Mouse (Mus musculus): ENCODE measurements around the gene Tas2r143. TPM values are rescaled to one million over a fixed set of nuclear protein-coding genes. Genes with fewer than 3 reads are reported as not detected.

Gene Tas2r143
- polyA plus RNA-seq, 1 experiment from 2014 or later: not detected

DNA sequence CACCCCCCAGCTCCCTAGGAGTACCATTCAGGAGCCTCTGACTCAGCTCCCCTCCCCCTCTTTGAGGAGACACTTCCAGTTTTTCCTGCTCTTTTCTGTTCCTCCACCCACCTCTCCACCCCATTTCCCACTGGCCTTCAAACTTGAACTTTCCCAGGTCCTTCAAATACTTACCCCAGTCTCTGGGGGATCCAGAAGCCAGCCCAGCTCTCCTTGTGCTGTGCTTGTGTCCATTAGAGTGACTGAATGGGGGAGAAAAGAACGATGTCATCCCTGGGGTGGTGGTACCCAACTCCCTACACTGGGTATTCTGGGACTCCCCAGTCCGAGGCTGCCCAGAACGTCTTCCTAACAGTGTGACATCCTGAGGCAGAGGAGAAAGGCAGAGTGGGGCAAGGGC, 28.0 kb upstream of the Tas2r143 start:
- no peaks in the 10 kb centered on the region for H3K9me3 ChIP-seq
- H3K36me3 ChIP-seq: no peaks in the 10 kb centered on the region
- ATAC-seq (ENCODE audit: low FRiP score, low read depth): no peak
- 0 out of 2 replicates have a peak overlapping the region, but pooled peaks have one; percentile 72 for H3K9ac ChIP-seq
- H3K4me2 ChIP-seq (replicated peaks): peak overlapping the region; percentile 94
- H3K4me1 ChIP-seq: peaks cover 21% of the 10 kb centered on the region
- no peak overlapping the region for H3K27ac ChIP-seq
- no peaks in the 10 kb centered on the region for H3K27me3 ChIP-seq
- 13% methylated on average over 3 of the region's 3 CpGs for WGBS
- H3K4me3 ChIP-seq: peak overlapping the region; percentile 62

DNA sequence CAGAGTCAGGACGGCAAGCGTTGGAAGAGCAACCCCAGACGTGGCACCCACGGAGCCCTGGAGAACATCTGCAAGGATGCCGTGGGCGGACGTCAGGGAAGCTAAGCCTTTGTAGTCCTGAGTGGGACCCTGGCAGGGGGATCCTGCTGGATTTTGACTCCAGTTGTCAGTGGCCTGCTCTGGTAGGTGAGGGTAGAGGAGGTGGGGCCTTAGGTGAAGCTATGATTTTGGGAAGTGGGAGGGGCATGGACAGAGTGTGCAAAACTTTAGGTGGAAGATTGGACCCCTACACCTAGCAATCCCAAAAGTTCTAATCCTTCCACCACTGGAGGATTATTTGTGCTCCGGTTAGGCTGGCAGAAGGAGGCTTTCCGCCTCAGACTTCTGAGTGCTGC, 27.6 kb upstream of the Tas2r143 start:
- peak overlapping the region; percentile 62 for H3K4me3 ChIP-seq
- H3K9me3 ChIP-seq: no peaks in the 10 kb centered on the region
- H3K9ac ChIP-seq: peak overlapping the region; percentile 72; the same call in 1 of the 2 replicates
- no peaks in the 10 kb centered on the region for H3K27me3 ChIP-seq
- peaks cover 21% of the 10 kb centered on the region for H3K4me1 ChIP-seq
- H3K27ac ChIP-seq: 0 out of 2 replicates have a peak overlapping the region, but pooled peaks have one; percentile 48
- ATAC-seq (ENCODE audit: low FRiP score, low read depth): peak; percentile 48
- H3K36me3 ChIP-seq: no peaks in the 10 kb centered on the region
- H3K4me2 ChIP-seq (replicated peaks): peak overlapping the region; percentile 94
- whole genome bisulfite sequencing: 14% methylated on average over 9 of the region's 9 CpGs

DNA sequence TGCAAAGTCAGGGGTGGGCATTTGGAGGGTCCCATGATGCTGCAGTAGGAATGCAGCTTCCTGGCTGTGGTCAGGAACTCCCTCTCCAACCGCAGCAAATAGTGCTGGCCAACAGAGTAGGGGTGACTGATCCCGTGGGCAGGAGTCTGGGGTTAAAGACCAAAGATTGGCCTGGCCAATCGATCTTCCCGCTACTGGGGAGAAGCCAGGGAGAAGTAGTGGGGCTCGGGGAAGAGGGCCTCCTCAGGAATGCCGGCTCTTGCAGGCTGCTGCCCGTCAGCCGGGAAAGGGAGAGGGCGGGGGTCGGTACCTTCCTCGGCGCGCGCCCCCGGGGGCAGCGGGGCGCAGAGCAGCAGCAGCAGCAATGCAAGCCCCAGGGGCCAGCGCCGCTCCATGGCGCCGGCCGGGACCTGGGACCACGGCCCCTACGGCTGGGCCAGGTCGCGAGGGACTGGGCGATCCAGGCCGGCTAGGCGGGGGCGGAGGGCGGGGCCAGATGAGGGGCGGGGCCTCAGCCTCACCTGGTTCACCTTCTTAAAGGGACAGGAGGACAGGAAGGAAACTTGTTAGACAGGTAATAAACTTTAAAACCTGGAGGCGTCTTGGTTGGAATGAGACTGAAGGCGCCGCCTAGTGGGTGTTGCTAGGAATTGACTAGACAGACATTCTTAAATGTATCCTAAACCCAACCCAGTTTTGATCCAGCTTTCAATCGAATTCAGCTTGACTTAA, 27.1 kb upstream of the Tas2r143 start, which contains the start of gene Epha1:
Epha1 (minus strand) TSS at position 453 of the 732 bp plus-strand sequence.
- under 1% methylated on average over 32 of the region's 36 CpGs for WGBS
- peak within 1 kb of the TSS; percentile 62 for H3K4me3 ChIP-seq
- H3K4me1 ChIP-seq: peaks cover 21% of the 10 kb centered on the region
- H3K27me3 ChIP-seq: no peaks in the 10 kb centered on the region
- peak within 1 kb of the TSS; percentile 94 for H3K4me2 ChIP-seq (replicated peaks)
- no peaks in the 10 kb centered on the region for H3K9me3 ChIP-seq
- peak within 1 kb of the TSS; percentile 48; the same call in 1 of the 2 replicates for H3K27ac ChIP-seq
- H3K36me3 ChIP-seq: no peaks in the 10 kb centered on the region
- peak within 1 kb of the TSS; percentile 72 for H3K9ac ChIP-seq
- peak; percentile 57 for ATAC-seq (ENCODE audit: low FRiP score, low read depth)

DNA sequence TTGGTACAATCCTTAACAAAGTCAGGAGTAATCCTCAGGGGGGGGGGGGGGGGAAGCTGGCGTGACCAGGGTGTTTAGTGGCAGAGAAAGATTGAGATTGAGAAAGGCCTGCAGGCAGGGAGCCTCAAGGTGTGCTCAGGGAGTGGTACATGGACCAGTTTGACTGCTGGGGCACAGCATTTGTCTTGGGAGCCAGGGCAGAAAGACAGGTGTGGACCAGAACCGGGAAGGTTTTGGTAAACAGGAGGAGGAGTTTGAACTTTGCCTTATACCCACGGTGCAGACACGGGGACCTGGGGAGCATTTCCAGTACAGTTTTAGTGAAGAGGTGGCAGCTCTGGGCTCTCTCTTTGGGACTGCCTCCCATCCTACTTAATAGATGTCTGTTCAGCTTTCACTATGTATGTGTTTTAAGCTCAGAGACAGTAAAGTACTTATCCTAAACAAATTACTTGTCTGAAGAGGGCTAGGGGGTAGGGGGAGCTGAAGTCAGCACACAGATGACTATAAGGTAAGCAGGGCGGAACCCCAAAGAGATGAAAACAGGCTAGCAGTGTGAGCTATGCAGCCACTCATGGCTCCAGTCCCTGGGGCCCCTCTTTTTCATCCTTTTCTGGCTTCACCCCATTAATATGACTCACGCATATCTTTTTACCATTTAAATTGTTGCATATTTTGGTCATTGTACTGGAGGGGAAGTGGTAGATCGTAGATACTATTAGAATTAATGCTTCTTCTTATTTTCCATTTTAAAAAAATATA, 26.2 kb upstream of the Tas2r143 start:
- peaks cover 21% of the 10 kb centered on the region for H3K4me1 ChIP-seq
- no peaks in the 10 kb centered on the region for H3K27me3 ChIP-seq
- no peak overlapping the region for H3K27ac ChIP-seq
- peak overlapping the region; percentile 62 for H3K4me3 ChIP-seq
- H3K9me3 ChIP-seq: no peaks in the 10 kb centered on the region
- 0 out of 2 replicates have a peak, but pooled peaks have one; percentile 2 for ATAC-seq (ENCODE audit: low FRiP score, low read depth)
- H3K9ac ChIP-seq: peak overlapping the region; percentile 72
- WGBS: 37% methylated on average over 7 of the region's 7 CpGs
- peak overlapping the region; percentile 94 for H3K4me2 ChIP-seq (replicated peaks)
- no peaks in the 10 kb centered on the region for H3K36me3 ChIP-seq

DNA sequence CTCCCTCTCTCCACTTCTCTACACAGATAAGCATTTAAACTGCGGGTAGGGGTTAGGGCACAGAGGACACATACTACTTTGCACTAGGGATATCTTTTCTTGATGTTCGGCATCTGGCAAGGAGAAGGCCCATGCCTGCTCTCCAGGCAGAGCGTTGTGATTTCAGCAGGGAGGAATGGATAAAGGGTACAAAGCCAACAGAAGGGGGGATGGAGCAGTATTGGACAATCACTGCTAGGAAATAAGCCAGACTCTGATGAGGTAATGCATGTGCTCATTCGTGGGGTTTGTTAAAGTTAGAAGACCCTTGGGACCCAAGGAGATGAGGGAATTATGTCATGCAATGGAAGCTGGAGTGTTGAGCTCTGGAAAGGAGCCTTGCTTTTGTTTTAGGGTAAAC, 25.3 kb upstream of the Tas2r143 start:
- WGBS: 60% methylated on average over 4 of the region's 4 CpGs
- no peak overlapping the region for H3K27ac ChIP-seq
- ATAC-seq (ENCODE audit: low FRiP score, low read depth): no peak

DNA sequence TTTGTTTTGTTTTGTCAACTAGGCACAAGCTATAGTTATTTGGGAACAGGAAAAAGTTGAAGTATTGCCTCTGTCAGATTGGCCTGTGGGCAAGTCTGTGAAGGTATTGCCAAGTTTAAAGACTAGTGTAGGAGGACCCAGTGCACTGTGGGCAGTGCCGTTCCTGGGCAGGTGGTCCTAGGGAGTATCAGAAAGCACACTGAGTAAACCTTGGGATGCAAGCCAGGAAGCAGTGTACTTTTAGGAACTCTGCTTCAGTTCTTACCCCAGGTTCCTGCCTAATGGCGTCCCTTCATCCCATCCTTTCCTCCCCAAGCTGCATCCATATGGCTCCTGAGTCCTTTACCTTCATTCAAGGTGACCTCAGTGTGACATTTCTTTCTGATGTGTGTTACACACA, 24.9 kb upstream of the Tas2r143 start:
- no peak overlapping the region for H3K9ac ChIP-seq
- H3K4me3 ChIP-seq: no peak overlapping the region
- no peak overlapping the region for H3K27ac ChIP-seq
- H3K4me1 ChIP-seq: peaks cover 21% of the 10 kb centered on the region
- ATAC-seq (ENCODE audit: low FRiP score, low read depth): no peak
- H3K4me2 ChIP-seq (replicated peaks): no peak overlapping the region
- H3K27me3 ChIP-seq: no peaks in the 10 kb centered on the region
- H3K36me3 ChIP-seq: no peaks in the 10 kb centered on the region
- H3K9me3 ChIP-seq: no peaks in the 10 kb centered on the region
- WGBS: 78% methylated on average over 2 of the region's 2 CpGs

More for the DNA sequence above, 25.3 kb upstream of the Tas2r143 start:
- H3K27me3 ChIP-seq: no peaks in the 10 kb centered on the region
- no peaks in the 10 kb centered on the region for H3K36me3 ChIP-seq
- H3K4me1 ChIP-seq: peaks cover 21% of the 10 kb centered on the region
- H3K4me2 ChIP-seq (replicated peaks): no peak overlapping the region
- no peak overlapping the region for H3K9ac ChIP-seq
- no peak overlapping the region for H3K4me3 ChIP-seq
- no peaks in the 10 kb centered on the region for H3K9me3 ChIP-seq

DNA sequence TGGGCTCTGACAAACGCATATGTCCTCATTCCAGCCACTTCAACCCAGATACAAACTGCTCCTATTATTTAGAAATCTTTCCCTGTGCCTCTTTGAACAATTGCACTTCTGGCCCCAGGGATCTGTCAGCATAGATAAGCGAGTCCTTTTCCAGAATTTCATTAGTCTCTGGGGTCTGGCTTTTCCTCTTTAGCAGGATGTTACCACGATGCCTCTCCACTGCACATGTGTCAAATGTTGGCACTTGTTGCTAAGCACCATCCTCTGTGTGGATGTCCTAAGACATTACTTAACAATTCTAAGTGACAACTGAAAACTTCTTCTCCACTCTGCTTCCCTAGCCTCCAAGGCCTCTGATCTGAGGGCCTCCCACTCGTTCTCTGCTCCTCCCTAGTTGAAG, 24.0 kb upstream of the Tas2r143 start:
- Histone ChIP-seq H3K9me3 (no peaks in the 10 kb centered on the region), H3K27me3 (no peaks in the 10 kb centered on the region), H3K27ac (no peak overlapping the region), H3K4me2 (replicated peaks) (no peak overlapping the region), H3K4me3 (no peak overlapping the region), H3K36me3 (no peaks in the 10 kb centered on the region), H3K9ac (no peak overlapping the region), H3K4me1 (peaks cover 25% of the 10 kb centered on the region)
- 34% methylated on average over 4 of the region's 4 CpGs for WGBS
- no peak for ATAC-seq (ENCODE audit: low FRiP score, low read depth)

DNA sequence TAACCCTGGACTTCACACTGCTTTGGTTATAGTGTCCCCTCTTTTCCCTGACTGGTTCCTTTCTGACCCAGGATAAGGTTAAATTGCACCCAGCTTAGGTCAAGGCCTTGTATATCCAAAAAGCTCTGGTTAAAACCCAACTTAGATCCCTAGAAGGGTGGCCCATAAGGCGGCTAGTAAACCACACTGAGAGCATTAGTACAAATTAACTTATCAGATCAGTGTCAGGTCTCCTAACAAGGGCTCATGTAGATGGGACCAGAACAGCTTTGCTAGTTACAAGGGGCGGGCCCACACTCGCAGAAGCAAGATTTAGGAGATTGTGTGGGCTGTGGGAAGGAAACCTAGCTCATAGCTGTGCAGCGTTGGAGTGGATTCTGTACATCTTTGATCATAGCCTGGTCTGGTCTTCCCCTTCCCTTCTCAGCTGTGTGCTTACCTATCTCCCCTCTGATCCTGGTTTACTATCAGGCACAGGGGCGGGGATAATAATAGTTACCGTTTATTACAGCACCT, 23.5 kb upstream of the Tas2r143 start:
- 62% methylated on average over 6 of the region's 6 CpGs for WGBS
- peaks cover 30% of the 10 kb centered on the region for H3K4me1 ChIP-seq
- no peak overlapping the region for H3K4me2 ChIP-seq (replicated peaks)
- no peaks in the 10 kb centered on the region for H3K27me3 ChIP-seq
- H3K9me3 ChIP-seq: no peaks in the 10 kb centered on the region
- no peak overlapping the region for H3K27ac ChIP-seq
- ATAC-seq (ENCODE audit: low FRiP score, low read depth): no peak
- no peak overlapping the region for H3K9ac ChIP-seq
- no peak overlapping the region for H3K4me3 ChIP-seq
- no peaks in the 10 kb centered on the region for H3K36me3 ChIP-seq

DNA sequence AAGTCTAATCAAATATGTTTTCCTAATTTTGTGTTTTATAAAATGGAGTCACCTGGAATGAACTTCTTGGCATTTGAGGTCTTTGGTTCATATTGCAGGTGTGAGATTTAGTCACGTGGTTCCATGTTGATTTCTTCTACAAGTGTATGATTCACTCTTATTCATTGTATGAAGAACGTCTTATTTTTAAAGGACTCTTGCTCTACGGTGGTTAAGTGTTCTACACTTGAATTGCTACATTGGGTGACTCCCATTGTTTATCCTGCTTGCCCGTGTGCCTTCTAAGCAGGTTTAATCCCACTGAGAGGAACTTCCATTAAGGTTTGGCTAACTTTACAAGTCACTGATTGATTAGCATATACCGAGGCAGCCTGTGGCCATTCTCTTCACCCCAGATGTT, 22.8 kb upstream of the Tas2r143 start:
- no peak overlapping the region for H3K9ac ChIP-seq
- no peaks in the 10 kb centered on the region for H3K9me3 ChIP-seq
- 80% methylated on average over 5 of the region's 5 CpGs for WGBS
- no peak overlapping the region for H3K4me3 ChIP-seq
- no peak overlapping the region for H3K27ac ChIP-seq
- H3K4me1 ChIP-seq: peaks cover 30% of the 10 kb centered on the region
- no peak for ATAC-seq (ENCODE audit: low FRiP score, low read depth)
- no peaks in the 10 kb centered on the region for H3K27me3 ChIP-seq
- no peak overlapping the region for H3K4me2 ChIP-seq (replicated peaks)
- no peaks in the 10 kb centered on the region for H3K36me3 ChIP-seq

DNA sequence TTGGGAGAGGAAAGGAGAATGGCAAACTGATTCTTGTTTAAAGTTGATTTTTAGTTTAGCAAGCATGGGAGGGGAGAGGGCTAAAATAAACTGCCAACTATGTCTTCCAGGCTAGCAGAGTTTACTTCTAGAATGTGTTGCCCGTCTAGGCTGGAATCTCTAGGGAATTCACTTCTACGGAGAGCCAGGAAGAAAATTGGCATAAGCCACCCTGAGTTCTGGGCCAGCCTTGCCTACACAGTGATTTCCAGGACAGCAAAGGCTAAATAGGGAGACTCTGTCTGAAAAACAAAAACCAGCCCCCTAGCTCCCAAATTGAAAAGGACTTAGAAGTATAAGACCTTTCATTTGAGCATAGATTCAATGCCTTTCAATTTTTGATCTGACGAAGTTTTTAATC, 20.5 kb upstream of the Tas2r143 start:
- no peak overlapping the region for H3K27ac ChIP-seq
- H3K4me2 ChIP-seq (replicated peaks): no peak overlapping the region
- no peaks in the 10 kb centered on the region for H3K9me3 ChIP-seq
- H3K27me3 ChIP-seq: no peaks in the 10 kb centered on the region
- H3K4me1 ChIP-seq: peaks cover 14% of the 10 kb centered on the region
- 35% methylated on average over 3 of the region's 3 CpGs for WGBS
- no peak overlapping the region for H3K9ac ChIP-seq
- H3K36me3 ChIP-seq: no peaks in the 10 kb centered on the region
- no peak for ATAC-seq (ENCODE audit: low FRiP score, low read depth)
- no peak overlapping the region for H3K4me3 ChIP-seq

DNA sequence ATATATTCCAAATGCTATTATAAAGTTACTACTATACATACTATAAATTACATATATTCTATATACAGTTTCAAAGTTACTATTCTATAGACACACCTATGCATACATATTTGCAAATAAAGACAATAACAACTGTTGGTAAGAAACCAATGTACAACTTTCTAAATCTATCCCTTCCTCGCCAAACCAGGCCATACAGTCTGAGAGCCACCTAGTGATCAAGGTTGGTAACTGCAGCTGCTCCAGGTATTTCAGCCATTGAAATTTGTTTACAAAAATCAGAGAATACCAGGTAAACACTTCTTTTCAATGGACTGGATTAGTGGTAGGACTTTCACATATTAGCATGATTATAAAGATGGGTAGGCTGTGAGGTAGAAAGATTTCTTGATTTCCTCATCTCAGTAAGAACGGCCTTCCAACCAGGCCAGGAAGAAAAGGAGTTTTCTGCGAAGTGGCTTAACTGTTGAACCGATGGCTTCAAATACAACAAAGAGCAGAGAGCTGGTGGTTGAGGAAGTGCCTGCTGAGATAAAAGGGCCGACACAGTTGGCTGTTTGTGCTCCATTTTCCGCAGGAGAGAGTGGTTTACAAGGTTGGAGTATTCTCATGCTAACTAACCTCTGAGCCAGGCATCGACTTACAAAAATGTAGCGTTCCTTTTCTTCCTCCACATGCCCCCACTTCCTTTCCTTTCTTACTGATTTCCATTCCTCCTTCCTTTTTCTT, 19.5 kb upstream of the Tas2r143 start:
- 7% methylated on average over 8 of the region's 8 CpGs for WGBS

More for the DNA sequence above, 19.5 kb upstream of the Tas2r143 start:
- Histone ChIP-seq H3K9me3 (no peaks in the 10 kb centered on the region), H3K4me3 (no peak overlapping the region), H3K36me3 (no peaks in the 10 kb centered on the region), H3K4me1 (peaks cover 14% of the 10 kb centered on the region), H3K9ac (peak overlapping the region; percentile 31; the same call in 1 of the 2 replicates), H3K27me3 (no peaks in the 10 kb centered on the region), H3K27ac (no peak overlapping the region), H3K4me2 (replicated peaks) (peak overlapping the region; percentile 26; the same call in 1 of the 2 replicates)
- ATAC-seq (ENCODE audit: low FRiP score, low read depth): no peak

Data from limb, embryonic 13.5 days (tissue).